Mouse (Mus musculus) heart, embryonic 16.5 days (tissue): ENCODE results near the gene Prpf6. TPM values are rescaled to one million over a fixed set of nuclear protein-coding genes. Genes with fewer than 3 reads are reported as not detected.

Experiments
- ATAC-seq: fragments of 200-750 bp; cut with Nextera tagmentation; replicated peaks from 2 replicates; pipeline ENCODE4 v1.8.0; 2017; ENCODE audit warnings: moderate number of reproducible peaks; ENCODE audit not compliant: insufficient read depth, low FRiP score; ENCODE audit errors: extremely low read depth
- H3K27ac ChIP-seq: fragments of 300-500 bp; sonication (generic); 2 replicates; pipeline ENCODE4 v1.5.1; 2014; ENCODE audit warnings: mild to moderate bottlenecking, low read length, control low read depth, moderate library complexity
- H3K27me3 ChIP-seq: fragments of 300-500 bp; sonication (generic); 2 replicates; pipeline ENCODE4 v1.6.1; 2014; ENCODE audit warnings: low read length, mixed read lengths; ENCODE audit not compliant: control insufficient read depth, insufficient read depth
- H3K36me3 ChIP-seq: fragments of 300-500 bp; sonication (generic); 2 replicates; pipeline ENCODE4 v1.6.1; 2014; ENCODE audit not compliant: control insufficient read depth, insufficient read depth
- H3K4me1 ChIP-seq: fragments of 300-500 bp; sonication (generic); 2 replicates; pipeline ENCODE4 v1.6.1; 2014; ENCODE audit warnings: low read length, mixed read lengths; ENCODE audit not compliant: control insufficient read depth, insufficient read depth
- H3K4me2 ChIP-seq: fragments of 300-500 bp; sonication (generic); 2 replicates; pipeline ENCODE4 v1.6.1; 2014; ENCODE audit warnings: low read depth, mild to moderate bottlenecking, control low read depth, low read length
- H3K4me3 ChIP-seq: fragments of 300-500 bp; sonication (generic); 2 replicates; pipeline ENCODE4 v1.5.1; 2014; ENCODE audit warnings: mild to moderate bottlenecking, control low read depth, low read length
- H3K9ac ChIP-seq: fragments of 300-500 bp; sonication (generic); 2 replicates; pipeline ENCODE4 v1.6.1; 2014; ENCODE audit warnings: low read length, control low read depth
- H3K9me3 ChIP-seq: fragments of 300-500 bp; sonication (generic); replicated peaks from 2 replicates; pipeline ENCODE4 v1.6.1; 2016; ENCODE audit warnings: low read length; ENCODE audit not compliant: control insufficient read depth
- WGBS: fragments of 180-500 bp; shearing (Covaris S2); extraction: QIAGEN DNeasy Blood & Tissue Kit; methylation state at CpG from one replicate; pipeline ENCODE4 v1.1.7; 2014; 5-methylcytosine and 5-hydroxymethylcytosine counted together
- polyA plus RNA-seq: library from polyadenylated mRNA; unstranded; fragments of >200 nt; fragmentation: Nextera tagmentation; extraction: Ambion mirVana; gene quantifications from 2 replicates; pipeline ENCODE4 v1.2.1, GENCODE M21; 2015

The Prpf6 gene
- polyA plus RNA-seq, 1 experiment from 2014 or later = 47.4 TPM

DNA sequence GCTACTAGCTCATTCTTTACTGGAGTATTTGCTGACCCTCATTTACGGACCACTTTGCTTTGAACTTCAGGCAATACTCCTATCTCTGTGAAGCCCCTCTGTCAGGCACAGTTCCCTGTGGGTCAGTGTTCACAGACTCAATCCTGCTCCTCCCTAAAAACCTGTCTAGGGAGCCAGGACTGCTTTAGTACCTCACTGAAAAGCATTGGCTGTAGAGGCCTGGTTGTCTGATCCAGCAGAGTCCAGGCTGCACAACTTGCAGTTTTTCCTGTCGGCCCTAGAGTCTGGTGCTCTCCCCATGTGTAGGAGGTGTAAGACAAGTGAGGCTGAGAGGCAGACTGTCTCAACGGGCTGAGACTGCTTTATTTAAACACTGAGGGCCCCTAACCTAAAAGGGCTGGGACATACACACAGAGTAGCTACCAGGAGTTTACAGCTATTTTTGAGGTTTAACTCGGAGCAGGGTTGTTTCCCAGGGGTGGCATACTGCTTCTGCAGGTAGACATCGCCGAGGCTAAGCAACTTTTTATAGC lies 8.6 kb downstream of the Prpf6 start:
- peak overlapping the region; percentile 81; the same call in 1 of the 2 replicates for H3K27ac ChIP-seq
- no peaks in the 10 kb centered on the region for H3K27me3 ChIP-seq
- peak overlapping the region; percentile 94 for H3K9ac ChIP-seq
- H3K4me1 ChIP-seq = peaks cover 15% of the 10 kb centered on the region
- 66% methylated on average over 6 of the region's 6 CpGs for WGBS
- peak overlapping the region; percentile 89 for H3K4me2 ChIP-seq
- no peaks in the 10 kb centered on the region for H3K9me3 ChIP-seq
- H3K4me3 ChIP-seq = peak overlapping the region; percentile 99
- no peak for ATAC-seq
- no peaks in the 10 kb centered on the region for H3K36me3 ChIP-seq

DNA sequence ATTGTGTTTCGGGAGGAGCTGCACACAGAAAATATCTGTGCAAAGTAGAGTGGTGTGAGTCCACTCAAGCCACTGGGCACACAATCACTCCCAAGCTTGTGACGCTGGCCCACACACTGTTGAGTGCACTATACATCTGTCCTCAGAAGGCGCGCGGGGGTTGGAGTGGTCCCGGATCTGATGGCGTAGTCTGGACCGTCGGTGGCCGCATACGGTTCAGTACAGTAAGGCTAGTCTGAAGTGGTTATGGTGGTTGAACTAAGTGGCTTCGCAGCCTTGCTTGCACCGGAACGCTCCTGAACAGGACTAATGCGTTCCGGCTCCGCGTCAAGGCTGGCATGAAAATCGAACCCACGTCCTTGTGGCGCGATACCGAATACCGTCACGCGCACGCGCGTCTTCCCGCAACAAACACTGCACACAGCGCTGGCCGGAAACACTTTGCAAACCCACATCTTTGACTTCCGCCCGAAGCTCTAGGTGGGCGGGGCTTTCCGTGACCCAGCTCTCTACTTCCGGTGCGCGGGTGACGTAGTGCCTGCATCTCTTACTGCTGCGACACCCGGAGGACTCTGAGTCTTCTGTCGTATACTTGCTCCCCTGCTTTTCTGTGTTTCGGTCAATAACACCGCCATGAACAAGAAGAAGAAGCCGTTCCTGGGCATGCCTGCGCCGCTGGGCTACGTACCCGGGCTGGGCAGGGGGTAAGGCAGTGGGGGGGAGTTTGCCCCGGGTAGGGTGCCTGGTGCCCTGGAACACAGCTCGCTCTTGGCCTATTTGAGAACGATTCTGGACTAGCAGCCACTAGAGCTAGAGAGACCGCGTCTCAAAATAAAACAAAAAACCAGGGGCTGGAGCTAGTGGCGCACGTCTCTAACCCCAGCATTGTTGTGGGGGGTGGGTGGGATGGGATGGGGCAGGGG lies 9.4 kb downstream of the Prpf6 start:
- ATAC-seq = peak; percentile 92

DNA sequence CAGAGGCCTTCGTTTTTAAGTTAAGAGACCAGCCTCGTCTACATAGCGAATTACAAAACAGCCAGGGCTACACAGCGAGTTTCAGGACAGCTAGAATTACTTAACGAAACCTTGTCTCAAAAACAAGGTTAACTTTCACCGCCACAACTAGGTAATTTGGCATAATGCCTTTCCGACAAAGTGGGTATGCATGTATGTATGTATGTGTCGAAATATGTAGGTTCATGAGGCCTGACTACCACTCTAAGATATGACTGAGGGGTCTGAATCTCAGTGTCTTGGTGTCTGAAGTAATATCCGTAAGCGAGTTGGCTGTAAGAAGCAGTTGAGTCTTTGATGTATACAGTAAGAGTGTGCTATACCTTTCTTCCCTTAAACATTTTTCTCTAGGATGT lies 10.1 kb downstream of the Prpf6 start:
- peaks cover 15% of the 10 kb centered on the region for H3K4me1 ChIP-seq
- no peaks in the 10 kb centered on the region for H3K27me3 ChIP-seq
- no peak for ATAC-seq
- H3K9ac ChIP-seq = peak overlapping the region; percentile 94
- no peak overlapping the region; the same call in 1 of the 2 replicates for H3K27ac ChIP-seq
- H3K9me3 ChIP-seq = no peaks in the 10 kb centered on the region
- H3K36me3 ChIP-seq = no peaks in the 10 kb centered on the region
- peak overlapping the region; percentile 99 for H3K4me3 ChIP-seq
- 24% methylated on average over 10 of the region's 10 CpGs for WGBS
- peak overlapping the region; percentile 89 for H3K4me2 ChIP-seq

More for the DNA sequence above, 9.4 kb downstream of the Prpf6 start:
- Histone ChIP-seq H3K9ac (peak overlapping the region; percentile 94), H3K4me1 (peaks cover 15% of the 10 kb centered on the region), H3K36me3 (no peaks in the 10 kb centered on the region), H3K9me3 (no peaks in the 10 kb centered on the region), H3K4me3 (peak overlapping the region; percentile 99), H3K27ac (peak overlapping the region; percentile 82), H3K27me3 (no peaks in the 10 kb centered on the region), H3K4me2 (peak overlapping the region; percentile 89)
- WGBS = under 1% methylated on average over 57 of the region's 57 CpGs

GRCm38 (mm10) chr2:181602367-181602766 lies 10.7 kb downstream of the Prpf6 start:
- H3K4me3 ChIP-seq = no peak overlapping the region; the same call in 1 of the 2 replicates
- 72% methylated on average over 4 of the region's 4 CpGs for WGBS

GRCm38 (mm10) chr2:181618761-181619495 lies 27.3 kb downstream of the Prpf6 start:
- no peak for ATAC-seq
- H3K27ac ChIP-seq = no peak overlapping the region
- no peak overlapping the region for H3K4me2 ChIP-seq
- H3K9ac ChIP-seq = no peak overlapping the region
- 82% methylated on average over 5 of the region's 5 CpGs for WGBS
- no peak overlapping the region for H3K4me3 ChIP-seq
- H3K4me1 ChIP-seq = no peaks in the 10 kb centered on the region
- H3K9me3 ChIP-seq = no peaks in the 10 kb centered on the region
- no peaks in the 10 kb centered on the region for H3K27me3 ChIP-seq
- peaks cover 39% of the 10 kb centered on the region for H3K36me3 ChIP-seq

More at GRCm38 (mm10) chr2:181602367-181602766, 10.7 kb downstream of the Prpf6 start:
- H3K9me3 ChIP-seq = no peaks in the 10 kb centered on the region
- H3K36me3 ChIP-seq = no peaks in the 10 kb centered on the region
- no peak overlapping the region for H3K9ac ChIP-seq
- H3K4me1 ChIP-seq = peaks cover 15% of the 10 kb centered on the region
- H3K27me3 ChIP-seq = no peaks in the 10 kb centered on the region
- peak overlapping the region; percentile 89 for H3K4me2 ChIP-seq
- ATAC-seq = no peak
- no peak overlapping the region for H3K27ac ChIP-seq

DNA sequence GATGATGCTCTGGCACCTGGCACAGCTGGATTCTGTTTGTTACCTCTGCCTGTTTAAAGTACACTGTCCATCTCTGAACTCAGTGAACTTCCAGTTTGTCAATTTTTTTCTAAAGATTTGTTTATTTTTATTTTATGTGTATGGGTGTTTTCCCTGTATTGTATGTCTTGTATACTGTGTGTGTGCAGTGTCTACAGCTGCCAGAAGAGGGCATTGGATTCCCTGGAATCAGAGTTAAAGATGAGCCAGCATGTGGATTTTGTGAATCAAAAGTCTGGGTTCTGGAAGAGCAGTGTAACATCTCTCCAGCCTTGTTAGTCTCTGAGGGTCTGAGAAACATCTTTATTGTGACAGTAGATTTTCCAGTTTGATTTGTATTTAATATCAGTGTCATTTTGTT lies 31.7 kb downstream of the Prpf6 start:
- no peak for ATAC-seq
- Histone ChIP-seq H3K27ac (no peak overlapping the region), H3K9ac (no peak overlapping the region), H3K27me3 (no peaks in the 10 kb centered on the region), H3K36me3 (peaks cover 32% of the 10 kb centered on the region), H3K9me3 (no peaks in the 10 kb centered on the region), H3K4me1 (no peaks in the 10 kb centered on the region), H3K4me2 (no peak overlapping the region), H3K4me3 (no peak overlapping the region)

- no peak overlapping the region for H3K4me2 ChIP-seq
- no peaks in the 10 kb centered on the region for H3K9me3 ChIP-seq
- no peak for ATAC-seq
- no peak overlapping the region for H3K9ac ChIP-seq
- H3K27me3 ChIP-seq = no peaks in the 10 kb centered on the region
- no peak overlapping the region for H3K4me3 ChIP-seq
- H3K4me1 ChIP-seq = no peaks in the 10 kb centered on the region
- H3K36me3 ChIP-seq = peaks cover 17% of the 10 kb centered on the region
- H3K27ac ChIP-seq = no peak overlapping the region
These were observed 36.8 kb downstream of the Prpf6 start for GRCm38 (mm10) chr2:181628471-181628870.

DNA sequence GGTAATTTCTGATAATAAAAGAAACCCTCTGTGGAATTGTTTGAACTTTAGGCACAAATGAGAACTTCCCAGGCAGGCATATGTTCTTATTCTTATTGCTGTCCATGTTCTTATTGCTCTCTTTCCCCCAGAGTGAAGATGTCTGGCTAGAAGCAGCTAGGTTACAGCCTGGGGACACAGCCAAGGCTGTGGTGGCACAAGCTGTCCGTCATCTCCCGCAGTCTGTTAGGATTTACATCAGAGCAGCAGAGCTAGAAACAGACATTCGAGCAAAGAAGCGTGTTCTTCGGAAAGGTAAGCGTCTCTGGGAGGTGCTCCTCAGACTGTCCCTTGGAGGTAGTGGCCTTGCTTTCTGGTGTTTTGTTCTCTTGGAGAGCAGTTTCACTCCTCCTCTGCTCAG lies 41.0 kb downstream of the Prpf6 start:
- no peaks in the 10 kb centered on the region for H3K27me3 ChIP-seq
- no peaks in the 10 kb centered on the region for H3K9me3 ChIP-seq
- H3K4me3 ChIP-seq = no peak overlapping the region
- no peak overlapping the region for H3K9ac ChIP-seq
- WGBS = 93% methylated on average over 6 of the region's 6 CpGs
- H3K4me2 ChIP-seq = no peak overlapping the region
- H3K27ac ChIP-seq = no peak overlapping the region
- ATAC-seq = no peak
- H3K4me1 ChIP-seq = no peaks in the 10 kb centered on the region
- H3K36me3 ChIP-seq = peaks cover 44% of the 10 kb centered on the region

- Histone ChIP-seq H3K27ac (no peak overlapping the region), H3K9me3 (no peaks in the 10 kb centered on the region), H3K9ac (no peak overlapping the region), H3K4me1 (no peaks in the 10 kb centered on the region), H3K36me3 (peaks cover 61% of the 10 kb centered on the region), H3K4me2 (no peak overlapping the region), H3K4me3 (no peak overlapping the region), H3K27me3 (no peaks in the 10 kb centered on the region)
- no peak for ATAC-seq
- WGBS = 92% methylated on average over 3 of the region's 3 CpGs
These were observed 44.2 kb downstream of the Prpf6 start for GRCm38 (mm10) chr2:181635865-181636264.
